Mouse (Mus musculus): Measurements from ENCODE around the gene Srebf2. TPM values are rescaled to one million over a fixed set of nuclear protein-coding genes. Genes with fewer than 3 reads are reported as not detected.
"Not testable (repeated sequence)": the region's sequence is repeated elsewhere in the genome, so short reads cannot be mapped to it uniquely, and the experiment has no call there.

Gene Srebf2
- polyA plus RNA-seq, 1 experiment from 2014 or later, result 105 TPM

GRCm38 (mm10) chr15:82244805-82245161 is 97.8 kb downstream of the Srebf2 start:
- not testable (repeated sequence) for H3K36me3 ChIP-seq (replicated peaks; ENCODE audit: control insufficient read depth, insufficient read depth, low read depth, low read length); H3K27me3 ChIP-seq (ENCODE audit: control insufficient read depth, insufficient read depth, low read length); DNase-seq (ENCODE audit: low spot score); H3K9me3 ChIP-seq (replicated peaks; ENCODE audit: control insufficient read depth, low read length); H3K27ac ChIP-seq (replicated peaks; ENCODE audit: low read depth, low read length); H3K4me1 ChIP-seq (ENCODE audit: control insufficient read depth, insufficient read depth, low read length)
- peak overlapping the region; percentile 77 for H3K9ac ChIP-seq (replicated peaks; ENCODE audit: low read length)
- WGBS, result 21% methylated on average over 9 of the region's 9 CpGs
- H3K4me2 ChIP-seq (ENCODE audit: low read depth, low read length), result peak overlapping the region; percentile 87
- ATAC-seq (replicated peaks; ENCODE audit: insufficient number of reproducible peaks, low FRiP score, low TSS enrichment, low read depth), result peak; percentile 35; the same call in 1 of the 2 replicates
- peak overlapping the region; percentile 67 for H3K4me3 ChIP-seq (ENCODE audit: low read depth, low read length)

GRCm38 (mm10) chr15:82247131-82247776 is 100.3 kb downstream of the Srebf2 start:
- Histone ChIP-seq H3K4me3 (ENCODE audit: low read depth, low read length) (no peak overlapping the region), H3K9me3 (replicated peaks; ENCODE audit: control insufficient read depth, low read length) (no peaks in the 10 kb centered on the region), H3K4me1 (ENCODE audit: control insufficient read depth, insufficient read depth, low read length) (no peaks in the 10 kb centered on the region), H3K27me3 (ENCODE audit: control insufficient read depth, insufficient read depth, low read length) (no peaks in the 10 kb centered on the region), H3K4me2 (ENCODE audit: low read depth, low read length) (no peak overlapping the region), H3K9ac (replicated peaks; ENCODE audit: low read length) (no peak overlapping the region), H3K36me3 (replicated peaks; ENCODE audit: control insufficient read depth, insufficient read depth, low read depth, low read length) (no peaks in the 10 kb centered on the region), H3K27ac (replicated peaks; ENCODE audit: low read depth, low read length) (no peak overlapping the region)
- ATAC-seq (replicated peaks; ENCODE audit: insufficient number of reproducible peaks, low FRiP score, low TSS enrichment, low read depth) (no peak), DNase-seq (ENCODE audit: low spot score) (no peak)
- WGBS, result 80% methylated on average over 3 of the region's 3 CpGs

- H3K9me3 ChIP-seq (replicated peaks; ENCODE audit: control insufficient read depth, low read length), result no peaks in the 10 kb centered on the region
- ATAC-seq (replicated peaks; ENCODE audit: insufficient number of reproducible peaks, low FRiP score, low TSS enrichment, low read depth), result no peak
- DNase-seq (ENCODE audit: low spot score), result no peak
- no peak overlapping the region for H3K9ac ChIP-seq (replicated peaks; ENCODE audit: low read length)
- H3K27ac ChIP-seq (replicated peaks; ENCODE audit: low read depth, low read length), result no peak overlapping the region
- 97% methylated on average over 3 of the region's 3 CpGs for WGBS
- peaks cover 4% of the 10 kb centered on the region; the same call in 1 of the 2 replicates for H3K4me1 ChIP-seq (ENCODE audit: control insufficient read depth, insufficient read depth, low read length)
- no peak overlapping the region for H3K4me2 ChIP-seq (ENCODE audit: low read depth, low read length)
- no peaks in the 10 kb centered on the region for H3K36me3 ChIP-seq (replicated peaks; ENCODE audit: control insufficient read depth, insufficient read depth, low read depth, low read length)
- no peak overlapping the region for H3K4me3 ChIP-seq (ENCODE audit: low read depth, low read length)
- no peaks in the 10 kb centered on the region for H3K27me3 ChIP-seq (ENCODE audit: control insufficient read depth, insufficient read depth, low read length)
Observed at GRCm38 (mm10) chr15:82251579-82251978, 104.6 kb downstream of the Srebf2 start.

- no peak within 1 kb of the TSS for H3K9ac ChIP-seq (replicated peaks; ENCODE audit: low read length)
- ATAC-seq (replicated peaks; ENCODE audit: insufficient number of reproducible peaks, low FRiP score, low TSS enrichment, low read depth), result no peak
- H3K27ac ChIP-seq (replicated peaks; ENCODE audit: low read depth, low read length), result no peak within 1 kb of the TSS
- H3K4me1 ChIP-seq (ENCODE audit: control insufficient read depth, insufficient read depth, low read length), result peaks cover 4% of the 10 kb centered on the region; the same call in 1 of the 2 replicates
- no peaks in the 10 kb centered on the region for H3K36me3 ChIP-seq (replicated peaks; ENCODE audit: control insufficient read depth, insufficient read depth, low read depth, low read length)
- 89% methylated on average over 6 of the region's 6 CpGs for WGBS
- no peak within 1 kb of the TSS for H3K4me2 ChIP-seq (ENCODE audit: low read depth, low read length)
- H3K4me3 ChIP-seq (ENCODE audit: low read depth, low read length), result no peak within 1 kb of the TSS
- no peaks in the 10 kb centered on the region for H3K27me3 ChIP-seq (ENCODE audit: control insufficient read depth, insufficient read depth, low read length)
- DNase-seq (ENCODE audit: low spot score), result no peak
- no peaks in the 10 kb centered on the region for H3K9me3 ChIP-seq (replicated peaks; ENCODE audit: control insufficient read depth, low read length)
Observed at GRCm38 (mm10) chr15:82252097-82252496, 105.1 kb downstream of the Srebf2 start, which contains the start of gene 1500009C09Rik. 1500009C09Rik (plus strand) TSS chr15:82252397.

MicroRNAs within 50 kb of the gene (microRNA counts, 519-probe panel; counts per million panel counts)
- microRNA mmu-miR-33, result 3,338 counts per million, percentile 45 among the panel's probes with 10 or more counts

Small RNAs within 50 kb of the gene (microRNA-seq; reads per million reads assigned to microRNA genes)
- 150 reads per million, percentile 48 among the genes with 10 or more reads in this experiment for gene Mir33 (ENCODE audit: borderline number of aligned reads)

Other genes with a start within 250 kb of the Srebf2 start
- gene Polr3h, start 220.9 kb upstream of the Srebf2 start, polyA plus RNA-seq (2014; fragmentation: Nextera tagmentation; extraction: Ambion mirVana), result 60.3 and 63.5 TPM in 2 replicates
- 5.5 and 8.4 TPM in 2 replicates for gene Csdc2, start 210.4 kb upstream of the Srebf2 start, polyA plus RNA-seq (2014; fragmentation: Nextera tagmentation; extraction: Ambion mirVana)
- 19.9 and 21.3 TPM in 2 replicates for gene Pmm1, start 186.3 kb upstream of the Srebf2 start, polyA plus RNA-seq (2014; fragmentation: Nextera tagmentation; extraction: Ambion mirVana)
- gene 1700029P11Rik, start 166.6 kb upstream of the Srebf2 start, polyA plus RNA-seq (2014; fragmentation: Nextera tagmentation; extraction: Ambion mirVana), result not detected in 2 replicates
- 91.5 and 94.4 TPM in 2 replicates for gene Xrcc6, start 159.3 kb upstream of the Srebf2 start, polyA plus RNA-seq (2014; fragmentation: Nextera tagmentation; extraction: Ambion mirVana)
- gene Desi1, start 113.3 kb upstream of the Srebf2 start, polyA plus RNA-seq (2014; fragmentation: Nextera tagmentation; extraction: Ambion mirVana), result 26.9 and 31.6 TPM in 2 replicates
- 342 and 357 TPM in 2 replicates for gene Snu13, start 99.6 kb upstream of the Srebf2 start, polyA plus RNA-seq (2014; fragmentation: Nextera tagmentation; extraction: Ambion mirVana)
- gene 4930407I10Rik, start 88.0 kb upstream of the Srebf2 start, polyA plus RNA-seq (2014; fragmentation: Nextera tagmentation; extraction: Ambion mirVana), result 0.06 TPM in 1 of 2 replicates, not detected in the other
- gene Mei1, start 77.2 kb upstream of the Srebf2 start, polyA plus RNA-seq (2014; fragmentation: Nextera tagmentation; extraction: Ambion mirVana), result not detected in 2 replicates
- gene Ccdc134, start 19.3 kb upstream of the Srebf2 start, polyA plus RNA-seq (2014; fragmentation: Nextera tagmentation; extraction: Ambion mirVana), result 19.9 and 21.0 TPM in 2 replicates
- 0.18 and 0.26 TPM in 2 replicates for gene Shisa8, start 65.6 kb downstream of the Srebf2 start, polyA plus RNA-seq (2014; fragmentation: Nextera tagmentation; extraction: Ambion mirVana)
- gene Tnfrsf13c, start 77.2 kb downstream of the Srebf2 start, polyA plus RNA-seq (2014; fragmentation: Nextera tagmentation; extraction: Ambion mirVana), result 0.42 TPM in 1 of 2 replicates, not detected in the other
- 86.4 and 92.5 TPM in 2 replicates for gene Cenpm, start 97.6 kb downstream of the Srebf2 start, polyA plus RNA-seq (2014; fragmentation: Nextera tagmentation; extraction: Ambion mirVana)
- 0.35 and 0.45 TPM in 2 replicates for gene 1500009C09Rik, start 105.2 kb downstream of the Srebf2 start, polyA plus RNA-seq (2014; fragmentation: Nextera tagmentation; extraction: Ambion mirVana)
- gene Sept3, start 127.7 kb downstream of the Srebf2 start, polyA plus RNA-seq (2014; fragmentation: Nextera tagmentation; extraction: Ambion mirVana), result 66.3 and 66.7 TPM in 2 replicates
- 0.34 TPM in 1 of 2 replicates, not detected in the other for gene Wbp2nl, start 151.8 kb downstream of the Srebf2 start, polyA plus RNA-seq (2014; fragmentation: Nextera tagmentation; extraction: Ambion mirVana)
- 26.9 and 30.6 TPM in 2 replicates for gene Naga, start 191.7 kb downstream of the Srebf2 start, polyA plus RNA-seq (2014; fragmentation: Nextera tagmentation; extraction: Ambion mirVana)
- gene Pheta2, start 191.8 kb downstream of the Srebf2 start, polyA plus RNA-seq (2014; fragmentation: Nextera tagmentation; extraction: Ambion mirVana), result 3.6 and 3.7 TPM in 2 replicates
- 214 and 227 TPM in 2 replicates for gene Smdt1, start 191.8 kb downstream of the Srebf2 start, polyA plus RNA-seq (2014; fragmentation: Nextera tagmentation; extraction: Ambion mirVana)
- gene Ndufa6, start 207.1 kb downstream of the Srebf2 start, polyA plus RNA-seq (2014; fragmentation: Nextera tagmentation; extraction: Ambion mirVana), result 271 and 281 TPM in 2 replicates
- 1.4 and 2.2 TPM in 2 replicates for gene Cyp2d22, start 233.1 kb downstream of the Srebf2 start, polyA plus RNA-seq (2014; fragmentation: Nextera tagmentation; extraction: Ambion mirVana)
- not detected in 2 replicates for gene Cyp2d11, start 246.8 kb downstream of the Srebf2 start, polyA plus RNA-seq (2014; fragmentation: Nextera tagmentation; extraction: Ambion mirVana)

All from embryonic facial prominence, embryonic 11.5 days (tissue).